Mouse (Mus musculus): ENCODE data around the gene Smcr8.

- TF ChIP-seq POLR2A (IDR thresholded peaks at IDR 0.05; ENCODE audit: insufficient read depth, low read depth, low read length) (no peak), CTCF (IDR thresholded peaks at IDR 0.05; ENCODE audit: insufficient read depth, low read depth, low read length) (no peak)
These were observed 46.1 kb upstream of the Smcr8 start for GRCm38 (mm10) chr11:60731251-60731650.
